Mouse (Mus musculus) E14TG2a.4 (cell line): ENCODE data around the gene Ccr4.

Experiments used
- CTCF ChIP-seq: conservative IDR thresholded peaks from 2 replicates; pipeline ENCODE4 v1.5.1; 2014; ENCODE audit warnings: low read length
- NANOG ChIP-seq: IDR thresholded peaks from 2 replicates; pipeline ENCODE4 v1.6.1; 2014; ENCODE audit warnings: borderline replicate concordance, low read length, mixed read lengths
- POU5F1 ChIP-seq: IDR thresholded peaks from 2 replicates; pipeline ENCODE4 v1.6.1; 2014; ENCODE audit warnings: low read length, borderline replicate concordance

GRCm38 (mm10) chr9:114548496-114548895 lies 43.8 kb upstream of the Ccr4 start:
- TF ChIP-seq NANOG (no peak), CTCF (no peak), POU5F1 (no peak)
